Mouse (Mus musculus) lung, postnatal 0 days (tissue): ENCODE results near the gene Mpp3.

Source experiments
- CTCF ChIP-seq: IDR thresholded peaks from 2 replicates; pipeline ENCODE4 v1.5.1; 2016; ENCODE audit warnings: antibody characterized with exemption, mild to moderate bottlenecking
- EP300 ChIP-seq: IDR thresholded peaks from 2 replicates; pipeline ENCODE4 v1.6.1; 2016; ENCODE audit warnings: antibody characterized with exemption, mild to moderate bottlenecking, control low read depth

DNA sequence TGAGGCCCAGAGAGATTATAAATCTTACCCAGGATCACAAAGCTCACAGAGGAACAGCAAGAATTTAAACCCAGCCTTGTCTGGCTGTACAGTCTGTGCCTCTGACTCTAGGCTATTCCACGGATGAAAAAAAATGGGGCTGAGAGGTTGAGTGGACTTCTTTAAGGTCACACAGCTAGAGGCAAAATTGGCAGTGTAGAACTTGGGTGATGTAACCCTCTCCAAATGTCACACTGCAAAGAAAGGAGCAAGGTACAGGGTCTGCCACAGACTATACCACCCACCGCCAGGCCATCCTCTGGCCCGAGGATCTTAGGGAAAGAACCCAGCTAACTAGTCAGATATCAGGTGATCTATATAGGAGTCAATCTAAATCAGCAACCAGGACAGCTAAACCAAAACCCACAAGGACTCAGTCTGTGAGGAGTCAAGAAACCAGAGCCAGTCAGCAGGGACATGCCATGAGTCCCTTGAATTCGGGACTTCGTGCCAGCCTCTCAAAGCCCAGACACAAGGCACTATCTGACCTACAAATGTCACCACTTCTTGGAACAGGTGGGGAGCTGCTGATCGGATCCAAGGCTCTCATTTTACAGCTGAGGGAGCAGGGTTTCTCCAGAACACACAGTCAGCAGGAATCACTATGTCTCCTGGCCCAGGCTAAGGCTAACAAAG is 4.0 kb downstream of the Mpp3 start:
- no peak for TF ChIP-seq CTCF
- TF ChIP-seq EP300 = no peak
